Mouse (Mus musculus) lung, postnatal 4 days (tissue): ENCODE data around the gene Gm867.

ENCODE experiments used
- DNase-seq, 2 experiments: peaks; one replicate each; pipeline ENCODE4 v3.0.0; 2021

Gm867 gene

DNA sequence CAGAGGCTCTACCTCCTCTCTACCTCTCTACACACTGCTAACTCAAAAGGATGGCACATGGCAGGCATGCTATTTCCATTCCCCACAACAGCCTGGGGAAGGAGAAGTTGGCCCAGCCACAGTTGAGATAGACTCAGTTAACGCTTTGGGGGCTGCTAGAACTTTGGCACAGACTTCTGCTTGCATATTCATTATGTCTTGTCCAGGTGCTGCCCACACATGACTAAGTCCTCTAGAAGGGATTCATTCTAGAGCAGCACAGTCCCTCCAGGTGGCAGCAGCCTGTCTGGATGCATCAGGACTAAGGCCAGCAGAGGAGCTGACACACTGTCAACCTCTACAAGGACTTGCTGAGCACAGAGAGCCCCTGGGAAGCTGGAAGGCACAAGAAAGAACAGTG is 44.3 kb downstream of the Gm867 start:
- no peak for DNase-seq

DNA sequence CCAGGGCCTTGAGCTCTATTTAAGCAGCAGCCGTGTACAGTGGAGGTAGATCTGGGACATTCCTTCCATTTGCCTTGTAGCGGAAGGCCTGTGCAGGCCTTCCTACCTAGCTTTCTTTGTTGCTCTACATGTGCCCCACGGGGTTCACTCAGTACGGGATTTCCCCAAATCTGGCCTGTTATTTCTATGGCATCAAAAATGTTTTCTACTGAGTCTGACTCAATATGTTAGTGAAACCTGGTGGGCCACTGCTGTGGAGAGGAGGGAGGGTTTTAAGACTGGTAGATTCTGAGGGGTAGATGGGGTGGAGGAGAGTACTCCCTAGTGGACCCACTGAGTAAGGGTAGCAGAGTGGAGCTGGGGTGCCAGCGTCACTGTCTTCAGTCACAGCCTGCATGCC is 44.7 kb downstream of the Gm867 start:
- no peak for DNase-seq

DNA sequence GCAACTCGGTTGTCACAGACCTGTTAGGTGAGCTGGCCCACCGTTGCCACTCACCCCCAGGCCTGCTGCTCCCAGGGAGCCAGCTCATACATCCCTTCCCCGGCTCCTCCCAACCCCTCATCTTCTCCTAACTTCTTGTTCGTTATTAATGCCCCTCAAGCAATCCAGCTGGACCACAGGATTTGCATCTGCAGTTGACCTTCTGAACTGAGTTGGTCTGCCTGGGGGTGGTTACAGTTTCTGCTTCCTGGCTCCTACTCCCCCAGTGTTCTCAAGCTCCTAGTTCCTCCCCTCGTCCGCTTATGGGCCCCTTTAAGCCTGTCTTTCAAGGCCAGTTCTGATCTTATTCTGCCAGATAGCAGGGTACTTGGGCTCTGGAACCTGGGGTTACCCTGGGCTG is 45.9 kb downstream of the Gm867 start:
- DNase-seq, result no peak

DNA sequence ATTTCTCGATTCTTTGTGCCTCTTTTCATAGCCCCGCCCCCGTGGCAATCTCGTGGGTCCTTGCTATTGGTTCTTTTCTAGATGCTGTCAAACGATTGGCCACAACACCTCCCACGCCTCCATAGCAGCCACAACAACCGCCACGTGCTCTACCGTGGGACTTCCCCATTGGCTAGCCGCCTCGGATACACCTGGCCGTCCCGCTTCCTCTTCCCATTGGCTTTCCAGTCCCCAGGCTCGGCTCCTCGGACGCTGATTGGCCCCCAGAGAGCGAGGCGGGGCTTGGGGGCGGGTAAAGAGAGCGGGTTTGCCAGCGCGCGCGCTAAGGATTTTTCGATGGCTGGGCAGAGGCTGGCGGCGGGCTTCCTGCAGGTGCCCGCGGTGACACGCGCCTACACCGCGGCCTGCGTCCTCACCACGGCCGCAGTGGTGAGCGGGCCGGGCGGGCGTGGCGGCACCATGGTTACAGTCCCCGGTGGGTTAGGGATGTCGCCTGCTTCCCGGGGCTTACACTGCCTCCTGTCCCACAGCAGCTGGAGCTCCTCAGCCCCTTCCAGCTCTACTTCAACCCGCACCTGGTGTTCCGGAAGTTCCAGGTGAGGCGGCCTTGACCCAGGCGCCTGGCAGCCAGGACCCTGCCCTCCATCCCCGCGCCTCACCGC is 47.3 kb downstream of the Gm867 start, which contains the start of gene Derl3:
Derl3 (plus strand) TSS at position 325 of the 662 bp plus-strand sequence.
- peak; percentile 94 to 96 for DNase-seq

DNA sequence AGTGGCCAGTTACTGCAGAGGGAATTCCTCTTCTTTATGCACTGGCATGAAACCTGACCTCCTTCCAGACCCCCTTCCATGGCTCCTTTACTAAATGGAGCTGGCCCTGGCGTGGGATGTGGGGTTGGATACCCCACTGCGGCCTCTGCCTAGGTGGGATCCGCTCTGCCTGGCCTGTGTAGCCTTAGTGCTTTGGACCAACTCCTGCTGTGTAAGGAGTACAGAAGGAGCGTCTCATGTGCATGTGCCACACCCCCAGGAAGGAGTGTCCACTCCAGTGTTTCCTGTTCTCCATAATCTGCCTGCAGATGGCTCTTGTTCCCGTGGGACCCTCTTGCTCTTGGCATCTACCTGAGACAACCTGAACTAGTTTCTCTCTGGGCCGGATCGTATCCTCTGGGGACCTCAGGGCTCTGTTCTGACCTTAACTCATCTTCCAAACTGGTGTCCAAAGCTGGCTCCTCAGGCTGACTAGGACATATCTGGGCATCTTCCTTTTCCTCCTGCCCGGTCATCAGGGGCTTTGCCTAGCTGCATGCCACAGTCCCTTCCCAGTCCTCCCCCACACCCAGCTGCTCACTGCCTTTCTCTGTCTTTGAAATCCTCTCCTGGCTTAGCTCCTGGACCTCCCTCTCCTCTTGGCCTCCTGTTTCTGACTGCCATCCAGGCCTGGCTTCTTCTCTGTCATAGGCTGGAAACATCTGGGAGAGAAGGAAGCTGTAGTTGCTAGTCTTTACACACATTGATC is 50.9 kb downstream of the Gm867 start:
- no peak for DNase-seq
